Mouse (Mus musculus) embryonic fibroblast, embryonic 13.5 days (primary cell): ENCODE results near the gene Hpcal1.

Experiments used
- CTCF ChIP-seq: IDR thresholded peaks from 2 replicates; pipeline ENCODE4 v1.5.1; 2011; ENCODE audit warnings: mild to moderate bottlenecking, control low read depth, low read length, moderate library complexity, borderline replicate concordance; ENCODE audit not compliant: insufficient read depth
- POLR2A ChIP-seq: IDR thresholded peaks from 2 replicates; pipeline ENCODE4 v1.6.1; 2011; ENCODE audit warnings: low read depth, mild to moderate bottlenecking, control low read depth, low read length, moderate library complexity

GRCm38 (mm10) chr12:17711731-17712388 lies 21.2 kb downstream of the Hpcal1 start:
- TF ChIP-seq POLR2A (no peak), CTCF (no peak)
